Mouse (Mus musculus) limb, embryonic 14.5 days (tissue): ENCODE data around the gene Ksr2. TPM values are rescaled to one million over a fixed set of nuclear protein-coding genes. Genes with fewer than 3 reads are reported as not detected.

Source experiments
- ATAC-seq: fragments of 200-750 bp; cut with Nextera tagmentation; 2 replicates; pipeline ENCODE4 v1.8.0; 2017; ENCODE audit warnings: low read depth, moderate number of reproducible peaks, moderate TSS enrichment; ENCODE audit not compliant: low FRiP score
- DNase-seq: peaks from one replicate; pipeline ENCODE4 v3.0.0-alpha.2; 2015; ENCODE audit warnings: low spot score
- H3K27ac ChIP-seq: fragments of 300-500 bp; sonication (generic); replicated peaks from 2 replicates; pipeline ENCODE4 v1.5.1; 2014; ENCODE audit warnings: low read depth, mild to moderate bottlenecking, low read length, moderate library complexity, mixed read lengths
- H3K27me3 ChIP-seq: fragments of 300-500 bp; sonication (generic); 2 replicates; pipeline ENCODE4 v1.6.1; 2014; ENCODE audit warnings: low read length, mixed read lengths; ENCODE audit not compliant: control insufficient read depth, insufficient read depth
- H3K36me3 ChIP-seq: fragments of 300-500 bp; sonication (generic); 2 replicates; pipeline ENCODE4 v1.6.1; 2014; ENCODE audit warnings: mild to moderate bottlenecking, low read length, moderate library complexity, mixed read lengths; ENCODE audit not compliant: control insufficient read depth, insufficient read depth
- H3K4me1 ChIP-seq: fragments of 300-500 bp; sonication (generic); 2 replicates; pipeline ENCODE4 v1.6.1; 2014; ENCODE audit warnings: antibody characterized with exemption, low read length, mixed read lengths; ENCODE audit not compliant: control insufficient read depth, insufficient read depth
- H3K4me2 ChIP-seq: fragments of 300-500 bp; sonication (generic); replicated peaks from 2 replicates; pipeline ENCODE4 v1.6.1; 2014; ENCODE audit warnings: low read depth, mild to moderate bottlenecking, low read length, moderate library complexity; ENCODE audit not compliant: severe bottlenecking
- H3K4me3 ChIP-seq: fragments of 300-500 bp; sonication (generic); replicated peaks from 2 replicates; pipeline ENCODE4 v1.5.1; 2014; ENCODE audit warnings: low read length
- H3K9ac ChIP-seq: fragments of 300-500 bp; sonication (generic); 2 replicates; pipeline ENCODE4 v1.6.1; 2014; ENCODE audit warnings: mild to moderate bottlenecking, low read depth, low read length, moderate library complexity; ENCODE audit not compliant: severe bottlenecking
- H3K9me3 ChIP-seq: fragments of 300-500 bp; sonication (generic); 2 replicates; pipeline ENCODE4 v1.6.1; 2016; ENCODE audit warnings: low read length; ENCODE audit not compliant: control insufficient read depth
- POLR2A ChIP-seq: fragments of 200-500 bp; IDR thresholded peaks from 2 replicates; pipeline ENCODE4 v1.8.0; 2012; ENCODE audit warnings: inconsistent platforms, mild to moderate bottlenecking, moderate library complexity, borderline replicate concordance; ENCODE audit not compliant: insufficient read depth, insufficient read length; ENCODE audit errors: extremely low read depth
- WGBS: fragments of 180-500 bp; shearing (Covaris S2); extraction: QIAGEN DNeasy Blood & Tissue Kit; methylation state at CpG from one replicate; pipeline ENCODE4 v1.1.7; 2014; 5-methylcytosine and 5-hydroxymethylcytosine counted together
- polyA plus RNA-seq, 2 experiments: library from polyadenylated mRNA; depleted of rRNA in 1 of 2; stranded (reverse) in 1 of 2; unstranded in 1 of 2; fragments of >200 nt; fragmentation: Nextera tagmentation in 1 of 2; extraction: Ambion mirVana in 1 of 2; gene quantifications; 2 replicates each; pipeline versions ENCODE4 v1.2.1 to v1.2.3; 2012 to 2014

Ksr2 gene
- polyA plus RNA-seq, 2 experiments = 0.08 to 0.13 TPM

- 7% methylated on average over 7 of the region's 10 CpGs for WGBS
- Histone ChIP-seq H3K9me3 (no peaks in the 10 kb centered on the region), H3K4me3 (no peak within 1 kb of the TSS), H3K9ac (no peak within 1 kb of the TSS), H3K36me3 (no peaks in the 10 kb centered on the region), H3K27ac (no peak within 1 kb of the TSS), H3K4me1 (peaks cover 8% of the 10 kb centered on the region), H3K27me3 (no peaks in the 10 kb centered on the region), H3K4me2 (no peak within 1 kb of the TSS)
- ATAC-seq = peak; percentile 41; the same call in 1 of the 2 replicates
- DNase-seq = peak; percentile 18
- TF ChIP-seq POLR2A = no peak
Observed at GRCm38 (mm10) chr5:117780681-117781080, 366.9 kb downstream of the Ksr2 start, which contains the start of gene Nos1. TSS of gene Nos1 (plus strand) at chr5:117781032.

- DNase-seq (no peak), ATAC-seq (no peak)
- Histone ChIP-seq H3K27me3 (no peaks in the 10 kb centered on the region), H3K27ac (no peak overlapping the region), H3K9me3 (no peaks in the 10 kb centered on the region), H3K4me1 (peaks cover 8% of the 10 kb centered on the region), H3K36me3 (no peaks in the 10 kb centered on the region), H3K4me2 (no peak overlapping the region), H3K9ac (no peak overlapping the region), H3K4me3 (no peak overlapping the region)
- no peak for TF ChIP-seq POLR2A
- 49% methylated on average over 5 of the region's 6 CpGs for WGBS
Observed at GRCm38 (mm10) chr5:117781178-117781577, 367.4 kb downstream of the Ksr2 start.

- Histone ChIP-seq H3K4me2 (no peak overlapping the region), H3K9ac (no peak overlapping the region), H3K36me3 (no peaks in the 10 kb centered on the region), H3K9me3 (no peaks in the 10 kb centered on the region), H3K4me1 (no peaks in the 10 kb centered on the region), H3K27ac (no peak overlapping the region), H3K4me3 (no peak overlapping the region), H3K27me3 (no peaks in the 10 kb centered on the region)
- no peak for TF ChIP-seq POLR2A
- ATAC-seq = no peak
- WGBS = 64% methylated on average over 6 of the region's 6 CpGs
- DNase-seq = no peak
Observed at GRCm38 (mm10) chr5:117790071-117790470, 376.3 kb downstream of the Ksr2 start.

GRCm38 (mm10) chr5:117791875-117792274 lies 378.1 kb downstream of the Ksr2 start:
- H3K9me3 ChIP-seq = no peaks in the 10 kb centered on the region
- ATAC-seq (no peak), DNase-seq (no peak)
- no peak overlapping the region for H3K27ac ChIP-seq
- TF ChIP-seq POLR2A = no peak
- no peak overlapping the region for H3K9ac ChIP-seq
- H3K4me1 ChIP-seq = no peaks in the 10 kb centered on the region
- H3K4me2 ChIP-seq = no peak overlapping the region
- no peaks in the 10 kb centered on the region for H3K27me3 ChIP-seq
- H3K4me3 ChIP-seq = no peak overlapping the region
- no peaks in the 10 kb centered on the region for H3K36me3 ChIP-seq
- WGBS = 91% methylated on average over 14 of the region's 14 CpGs

GRCm38 (mm10) chr5:117800849-117801248 lies 387.0 kb downstream of the Ksr2 start:
- no peaks in the 10 kb centered on the region for H3K27me3 ChIP-seq
- no peak overlapping the region for H3K27ac ChIP-seq
- H3K9ac ChIP-seq = no peak overlapping the region
- no peaks in the 10 kb centered on the region for H3K9me3 ChIP-seq
- 48% methylated on average over 9 of the region's 9 CpGs for WGBS
- H3K4me2 ChIP-seq = no peak overlapping the region
- no peak overlapping the region for H3K4me3 ChIP-seq
- ATAC-seq (no peak), DNase-seq (no peak)
- H3K4me1 ChIP-seq = no peaks in the 10 kb centered on the region
- no peaks in the 10 kb centered on the region for H3K36me3 ChIP-seq
- no peak for TF ChIP-seq POLR2A

- Histone ChIP-seq H3K4me3 (no peak overlapping the region), H3K9me3 (no peaks in the 10 kb centered on the region), H3K4me2 (no peak overlapping the region), H3K27ac (no peak overlapping the region), H3K9ac (no peak overlapping the region), H3K36me3 (no peaks in the 10 kb centered on the region), H3K4me1 (no peaks in the 10 kb centered on the region), H3K27me3 (no peaks in the 10 kb centered on the region)
- no peak for TF ChIP-seq POLR2A
- ATAC-seq (peak; percentile 78), DNase-seq (peak; percentile 7)
- WGBS = 81% methylated on average over 11 of the region's 11 CpGs
Observed at GRCm38 (mm10) chr5:117802071-117802521, 388.3 kb downstream of the Ksr2 start.
